Mouse (Mus musculus): ENCODE data around the gene Ikzf2. TPM values are rescaled to one million over a fixed set of nuclear protein-coding genes. Genes with fewer than 3 reads are reported as not detected.

Gene Ikzf2
- polyA plus RNA-seq, 1 experiment from 2014 or later, result 1.9 TPM

DNA sequence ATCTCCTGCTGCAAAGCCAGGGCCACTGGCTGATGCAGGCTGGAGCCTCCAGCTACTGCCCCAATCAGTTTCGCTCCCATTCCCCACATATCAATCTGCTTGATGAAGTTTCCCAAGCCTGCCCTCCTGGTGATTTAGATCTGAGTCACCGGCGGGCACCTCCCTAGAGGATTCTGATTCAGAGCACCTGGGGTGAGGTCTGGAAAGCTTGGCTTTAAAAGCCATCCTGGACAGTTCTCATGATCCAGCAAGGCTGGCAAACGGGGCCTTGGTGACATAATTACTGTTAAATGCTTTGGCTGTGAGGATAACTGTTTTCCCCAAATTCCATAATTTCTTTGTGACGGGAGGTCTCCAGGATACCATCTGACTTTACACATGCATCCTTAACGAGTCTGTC is 29.0 kb downstream of the Ikzf2 start:
- no peaks in the 10 kb centered on the region for H3K36me3 ChIP-seq
- no peak overlapping the region for H3K27ac ChIP-seq (replicated peaks)
- no peak overlapping the region for H3K4me2 ChIP-seq
- WGBS, result 57% methylated on average over 6 of the region's 6 CpGs
- H3K9ac ChIP-seq, result no peak overlapping the region
- H3K27me3 ChIP-seq (replicated peaks), result no peaks in the 10 kb centered on the region
- ATAC-seq (ENCODE audit: extremely low read depth, insufficient number of reproducible peaks, low FRiP score, low TSS enrichment), result no peak
- H3K4me3 ChIP-seq, result no peak overlapping the region
- H3K9me3 ChIP-seq, result no peaks in the 10 kb centered on the region
- peaks cover 23% of the 10 kb centered on the region for H3K4me1 ChIP-seq

DNA sequence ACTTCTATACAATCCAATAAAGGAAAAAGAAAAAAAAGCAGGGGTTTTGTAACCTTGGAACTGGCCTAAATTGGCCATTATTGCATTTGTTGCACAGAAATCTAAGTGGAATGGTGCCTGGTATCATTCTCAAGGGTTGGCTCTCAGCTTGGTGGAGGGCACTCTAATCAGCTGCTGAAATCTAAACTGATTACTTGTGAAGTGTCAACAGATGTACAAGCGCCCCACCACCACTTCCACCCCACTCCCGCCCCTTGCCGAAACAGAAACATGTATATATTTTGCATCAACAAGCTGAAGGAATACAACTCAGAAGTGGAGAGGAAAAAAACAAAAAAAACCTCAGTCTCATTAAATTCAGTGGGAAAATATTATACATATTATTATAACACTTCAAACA is 29.6 kb downstream of the Ikzf2 start:
- no peaks in the 10 kb centered on the region for H3K9me3 ChIP-seq
- peak overlapping the region; percentile 51 for H3K4me2 ChIP-seq
- H3K4me1 ChIP-seq, result peaks cover 23% of the 10 kb centered on the region
- H3K27me3 ChIP-seq (replicated peaks), result no peaks in the 10 kb centered on the region
- no peaks in the 10 kb centered on the region for H3K36me3 ChIP-seq
- WGBS, result 71% methylated on average over 3 of the region's 3 CpGs
- no peak overlapping the region for H3K27ac ChIP-seq (replicated peaks)
- ATAC-seq (ENCODE audit: extremely low read depth, insufficient number of reproducible peaks, low FRiP score, low TSS enrichment), result no peak
- H3K4me3 ChIP-seq, result no peak overlapping the region
- H3K9ac ChIP-seq, result no peak overlapping the region

DNA sequence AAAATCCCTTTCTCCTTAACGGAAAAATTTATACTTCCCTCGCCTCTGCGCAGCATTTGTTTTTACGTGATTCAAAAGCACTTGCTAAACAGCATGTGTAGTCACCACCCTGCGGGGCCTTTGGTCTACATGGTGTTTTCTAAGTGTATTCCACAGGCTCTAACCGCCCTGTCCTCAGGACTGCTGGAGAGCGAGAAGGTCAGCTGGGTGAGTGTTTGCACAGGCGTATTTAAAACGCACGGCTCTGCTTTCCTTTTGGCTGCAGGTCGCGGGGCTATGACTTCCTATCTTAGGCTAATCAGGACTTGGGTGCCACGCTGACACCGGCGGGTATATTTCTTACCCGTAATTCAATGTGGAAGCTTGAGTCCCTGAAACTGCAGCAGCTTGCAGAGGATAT is 30.1 kb downstream of the Ikzf2 start:
- WGBS, result 26% methylated on average over 16 of the region's 16 CpGs
- no peak overlapping the region for H3K4me3 ChIP-seq

DNA sequence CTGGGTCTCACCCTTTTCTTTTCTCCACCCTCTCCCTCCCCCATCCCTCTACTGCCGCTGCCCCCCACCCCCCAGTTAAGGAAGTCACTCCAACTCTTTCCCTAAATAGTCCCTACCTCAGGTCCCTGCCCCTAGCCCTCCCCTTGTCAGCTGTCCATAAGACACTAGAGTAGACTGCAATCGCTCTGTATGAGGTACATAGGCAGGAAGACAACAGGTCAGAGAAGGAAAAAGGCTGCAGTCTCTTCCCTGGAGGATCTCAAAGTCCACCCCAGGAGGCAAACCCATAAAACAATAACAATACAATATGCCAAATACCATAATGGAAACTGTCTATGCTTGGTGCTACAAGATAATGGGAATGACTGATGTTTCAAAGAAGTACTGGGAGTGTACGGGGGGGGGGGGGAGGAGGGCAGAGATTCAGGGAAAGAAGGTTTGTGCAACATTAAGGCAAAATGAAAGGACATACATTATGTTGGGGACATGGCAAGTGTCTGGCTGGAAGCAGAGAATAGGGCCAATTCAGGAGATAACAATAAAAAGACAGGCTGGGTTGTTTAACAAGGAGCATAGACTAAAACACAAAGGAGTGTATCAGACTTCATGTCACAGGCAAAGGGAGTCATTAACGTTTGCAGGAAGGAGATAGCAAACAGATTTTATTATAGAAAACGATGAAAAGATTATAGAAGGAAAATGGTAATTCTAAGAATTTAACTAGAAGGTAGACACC is 30.8 kb downstream of the Ikzf2 start:
- H3K27me3 ChIP-seq (replicated peaks), result no peaks in the 10 kb centered on the region
- no peak overlapping the region for H3K27ac ChIP-seq (replicated peaks)
- no peak overlapping the region for H3K9ac ChIP-seq
- ATAC-seq (ENCODE audit: extremely low read depth, insufficient number of reproducible peaks, low FRiP score, low TSS enrichment), result no peak
- H3K4me2 ChIP-seq, result no peak overlapping the region
- H3K36me3 ChIP-seq, result no peaks in the 10 kb centered on the region
- H3K4me3 ChIP-seq, result no peak overlapping the region
- 46% methylated on average over 5 of the region's 5 CpGs for WGBS
- peaks cover 23% of the 10 kb centered on the region for H3K4me1 ChIP-seq
- H3K9me3 ChIP-seq, result no peaks in the 10 kb centered on the region

More for the DNA sequence above, 30.1 kb downstream of the Ikzf2 start:
- Histone ChIP-seq H3K27me3 (replicated peaks) (no peaks in the 10 kb centered on the region), H3K4me2 (peak overlapping the region; percentile 51), H3K4me1 (peaks cover 23% of the 10 kb centered on the region), H3K9ac (peak overlapping the region; percentile 28; the same call in 1 of the 2 replicates), H3K9me3 (no peaks in the 10 kb centered on the region), H3K27ac (replicated peaks) (no peak overlapping the region), H3K36me3 (no peaks in the 10 kb centered on the region)
- ATAC-seq (ENCODE audit: extremely low read depth, insufficient number of reproducible peaks, low FRiP score, low TSS enrichment), result no peak

GRCm38 (mm10) chr1:69655368-69655767 is 31.7 kb downstream of the Ikzf2 start:
- ATAC-seq (ENCODE audit: extremely low read depth, insufficient number of reproducible peaks, low FRiP score, low TSS enrichment), result no peak

DNA sequence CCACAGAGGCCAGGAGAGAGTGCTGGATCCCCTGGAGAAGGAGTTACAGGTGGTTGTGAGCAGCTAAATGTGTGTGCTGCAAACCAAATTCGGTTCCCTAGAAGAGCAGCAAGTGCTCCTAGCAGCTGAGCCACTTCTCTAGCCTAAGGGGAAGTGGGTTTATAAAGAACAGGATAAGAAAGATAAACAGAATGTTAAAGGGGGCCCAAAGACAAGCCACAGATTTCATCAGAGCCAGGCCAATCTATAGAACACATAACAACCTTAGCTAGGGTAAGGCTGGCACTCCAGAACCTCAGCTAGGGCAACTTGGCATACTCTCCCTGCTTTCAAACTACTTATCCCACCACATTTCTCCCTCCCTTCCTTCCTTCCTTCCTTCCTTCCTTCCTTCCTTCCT is 32.1 kb downstream of the Ikzf2 start:
- no peak overlapping the region for H3K9ac ChIP-seq

More at GRCm38 (mm10) chr1:69655368-69655767, 31.7 kb downstream of the Ikzf2 start:
- Histone ChIP-seq H3K9me3 (no peaks in the 10 kb centered on the region), H3K4me3 (no peak overlapping the region), H3K36me3 (no peaks in the 10 kb centered on the region), H3K4me2 (no peak overlapping the region), H3K27ac (replicated peaks) (no peak overlapping the region), H3K9ac (no peak overlapping the region), H3K4me1 (peaks cover 23% of the 10 kb centered on the region), H3K27me3 (replicated peaks) (no peaks in the 10 kb centered on the region)
- WGBS, result 83% methylated on average over 5 of the region's 5 CpGs

GRCm38 (mm10) chr1:69653419-69653818 is 33.6 kb downstream of the Ikzf2 start:
- Histone ChIP-seq H3K4me2 (no peak overlapping the region), H3K9ac (no peak overlapping the region), H3K27me3 (replicated peaks) (no peaks in the 10 kb centered on the region), H3K9me3 (no peaks in the 10 kb centered on the region), H3K4me1 (peaks cover 15% of the 10 kb centered on the region), H3K27ac (replicated peaks) (no peak overlapping the region), H3K4me3 (no peak overlapping the region), H3K36me3 (no peaks in the 10 kb centered on the region)
- 80% methylated on average over 2 of the region's 2 CpGs for WGBS
- ATAC-seq (ENCODE audit: extremely low read depth, insufficient number of reproducible peaks, low FRiP score, low TSS enrichment), result no peak

More for the DNA sequence above, 32.1 kb downstream of the Ikzf2 start:
- H3K36me3 ChIP-seq, result no peaks in the 10 kb centered on the region
- H3K27me3 ChIP-seq (replicated peaks), result no peaks in the 10 kb centered on the region
- H3K9me3 ChIP-seq, result no peaks in the 10 kb centered on the region
- H3K4me2 ChIP-seq, result no peak overlapping the region
- H3K27ac ChIP-seq (replicated peaks), result no peak overlapping the region
- no peak for ATAC-seq (ENCODE audit: extremely low read depth, insufficient number of reproducible peaks, low FRiP score, low TSS enrichment)
- H3K4me1 ChIP-seq, result peaks cover 19% of the 10 kb centered on the region
- 80% methylated on average over 1 of the region's 1 CpGs for WGBS
- H3K4me3 ChIP-seq, result no peak overlapping the region

- no peak for ATAC-seq (ENCODE audit: extremely low read depth, insufficient number of reproducible peaks, low FRiP score, low TSS enrichment)
- WGBS, result 67% methylated on average over 4 of the region's 4 CpGs
Measured at GRCm38 (mm10) chr1:69643138-69643537, 43.9 kb downstream of the Ikzf2 start.

GRCm38 (mm10) chr1:69641986-69642385 is 45.1 kb downstream of the Ikzf2 start:
- no peak overlapping the region for H3K4me2 ChIP-seq
- no peak for ATAC-seq (ENCODE audit: extremely low read depth, insufficient number of reproducible peaks, low FRiP score, low TSS enrichment)
- no peaks in the 10 kb centered on the region for H3K4me1 ChIP-seq
- no peaks in the 10 kb centered on the region for H3K27me3 ChIP-seq (replicated peaks)
- H3K4me3 ChIP-seq, result no peak overlapping the region
- H3K9me3 ChIP-seq, result no peaks in the 10 kb centered on the region
- WGBS, result 76% methylated on average over 6 of the region's 6 CpGs
- H3K27ac ChIP-seq (replicated peaks), result no peak overlapping the region
- H3K36me3 ChIP-seq, result no peaks in the 10 kb centered on the region
- no peak overlapping the region for H3K9ac ChIP-seq

More at GRCm38 (mm10) chr1:69643138-69643537, 43.9 kb downstream of the Ikzf2 start:
- no peak overlapping the region for H3K4me2 ChIP-seq
- no peaks in the 10 kb centered on the region for H3K36me3 ChIP-seq
- H3K4me3 ChIP-seq, result no peak overlapping the region
- no peaks in the 10 kb centered on the region for H3K4me1 ChIP-seq
- no peaks in the 10 kb centered on the region for H3K27me3 ChIP-seq (replicated peaks)
- no peaks in the 10 kb centered on the region for H3K9me3 ChIP-seq
- no peak overlapping the region for H3K27ac ChIP-seq (replicated peaks)
- H3K9ac ChIP-seq, result no peak overlapping the region

GRCm38 (mm10) chr1:69638321-69638720 is 48.7 kb downstream of the Ikzf2 start:
- Histone ChIP-seq H3K27ac (replicated peaks) (no peak overlapping the region), H3K4me1 (no peaks in the 10 kb centered on the region), H3K27me3 (replicated peaks) (no peaks in the 10 kb centered on the region), H3K4me2 (no peak overlapping the region), H3K4me3 (no peak overlapping the region), H3K9ac (no peak overlapping the region), H3K9me3 (no peaks in the 10 kb centered on the region), H3K36me3 (no peaks in the 10 kb centered on the region)
- no peak for ATAC-seq (ENCODE audit: extremely low read depth, insufficient number of reproducible peaks, low FRiP score, low TSS enrichment)
- WGBS, result 73% methylated on average over 8 of the region's 8 CpGs

GRCm38 (mm10) chr1:69637907-69638306 is 49.1 kb downstream of the Ikzf2 start:
- Histone ChIP-seq H3K9me3 (no peaks in the 10 kb centered on the region), H3K36me3 (no peaks in the 10 kb centered on the region), H3K4me3 (no peak overlapping the region), H3K9ac (no peak overlapping the region), H3K4me2 (no peak overlapping the region), H3K27ac (replicated peaks) (no peak overlapping the region), H3K27me3 (replicated peaks) (no peaks in the 10 kb centered on the region), H3K4me1 (no peaks in the 10 kb centered on the region)
- ATAC-seq (ENCODE audit: extremely low read depth, insufficient number of reproducible peaks, low FRiP score, low TSS enrichment), result no peak
- WGBS, result 59% methylated on average over 3 of the region's 3 CpGs

- 83% methylated on average over 2 of the region's 2 CpGs for WGBS
Measured at GRCm38 (mm10) chr1:69634259-69634658, 52.8 kb downstream of the Ikzf2 start.

More at GRCm38 (mm10) chr1:69634259-69634658, 52.8 kb downstream of the Ikzf2 start:
- H3K27ac ChIP-seq (replicated peaks), result no peak overlapping the region
- no peak overlapping the region for H3K9ac ChIP-seq
- no peaks in the 10 kb centered on the region for H3K36me3 ChIP-seq
- no peak overlapping the region for H3K4me2 ChIP-seq
- no peak overlapping the region for H3K4me3 ChIP-seq
- no peaks in the 10 kb centered on the region for H3K9me3 ChIP-seq
- H3K4me1 ChIP-seq, result no peaks in the 10 kb centered on the region
- no peak for ATAC-seq (ENCODE audit: extremely low read depth, insufficient number of reproducible peaks, low FRiP score, low TSS enrichment)
- H3K27me3 ChIP-seq (replicated peaks), result no peaks in the 10 kb centered on the region
